Mouse (Mus musculus) spleen, adult 2 months (tissue): ENCODE measurements around the gene Efs.

Source experiments
- CTCF ChIP-seq: fragments of 200-500 bp; IDR thresholded peaks from 2 replicates; pipeline ENCODE4 v1.5.1; 2011; ENCODE audit warnings: mild to moderate bottlenecking, inconsistent platforms; ENCODE audit not compliant: insufficient read depth, insufficient read length, insufficient replicate concordance; ENCODE audit errors: extremely low read depth
- POLR2A ChIP-seq: fragments of 200-500 bp; IDR thresholded peaks from 2 replicates; pipeline ENCODE4 v1.6.1; 2011; ENCODE audit warnings: low read depth, low read length, inconsistent platforms

DNA sequence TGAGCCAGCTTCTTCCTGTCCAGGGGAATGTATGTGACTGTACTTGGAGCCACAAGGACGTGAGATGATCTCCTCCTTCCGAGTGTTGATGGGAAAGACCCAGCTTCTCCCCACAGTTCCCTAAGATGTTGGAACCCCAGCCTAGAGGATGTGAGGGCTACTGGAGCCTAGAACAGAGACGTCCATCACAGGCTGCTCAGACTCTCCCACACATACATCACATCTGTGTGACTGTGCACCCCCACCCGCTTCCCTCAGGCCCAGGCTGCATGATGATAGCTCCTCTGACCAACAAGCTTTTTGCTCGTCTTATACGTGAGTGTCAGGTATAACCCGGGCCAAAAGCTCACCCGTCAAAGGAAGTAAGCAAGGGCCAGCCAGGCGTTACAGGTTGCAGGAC is 22.9 kb upstream of the Efs start:
- TF ChIP-seq CTCF (no peak), POLR2A (no peak)
